Mouse (Mus musculus) embryonic facial prominence, embryonic 11.5 days (tissue): Measurements from ENCODE around the gene Casd1. TPM values are rescaled to one million over a fixed set of nuclear protein-coding genes. Genes with fewer than 3 reads are reported as not detected.

ENCODE experiments used
- ATAC-seq: fragments of 200-750 bp; cut with Nextera tagmentation; replicated peaks from 2 replicates; pipeline ENCODE4 v1.8.0; 2017; ENCODE audit warnings: low read depth; ENCODE audit not compliant: insufficient number of reproducible peaks, low FRiP score, low TSS enrichment
- DNase-seq: peaks from one replicate; pipeline ENCODE4 v3.0.0-alpha.2; 2015; ENCODE audit warnings: low spot score
- H3K27ac ChIP-seq: fragments of 300-500 bp; sonication (generic); replicated peaks from 2 replicates; pipeline ENCODE4 v1.5.1; 2014; ENCODE audit warnings: mild to moderate bottlenecking, low read depth, low read length, control low read depth
- H3K27me3 ChIP-seq: fragments of 300-500 bp; sonication (generic); 2 replicates; pipeline ENCODE4 v1.6.1; 2014; ENCODE audit warnings: mild to moderate bottlenecking, low read length, moderate library complexity, mixed read lengths; ENCODE audit not compliant: control insufficient read depth, insufficient read depth
- H3K36me3 ChIP-seq: fragments of 300-500 bp; sonication (generic); replicated peaks from 2 replicates; pipeline ENCODE4 v1.6.1; 2014; ENCODE audit warnings: low read depth, mild to moderate bottlenecking, low read length, moderate library complexity, mixed read lengths; ENCODE audit not compliant: control insufficient read depth, insufficient read depth
- H3K4me1 ChIP-seq: fragments of 300-500 bp; sonication (generic); 2 replicates; pipeline ENCODE4 v1.6.1; 2014; ENCODE audit warnings: low read length, mixed read lengths; ENCODE audit not compliant: control insufficient read depth, insufficient read depth
- H3K4me2 ChIP-seq: fragments of 300-500 bp; sonication (generic); 2 replicates; pipeline ENCODE4 v1.6.1; 2014; ENCODE audit warnings: low read depth, mild to moderate bottlenecking, control low read depth, low read length, moderate library complexity
- H3K4me3 ChIP-seq: fragments of 300-500 bp; sonication (generic); 2 replicates; pipeline ENCODE4 v1.5.1; 2014; ENCODE audit warnings: low read depth, low read length, control low read depth
- H3K9ac ChIP-seq: fragments of 300-500 bp; sonication (generic); replicated peaks from 2 replicates; pipeline ENCODE4 v1.6.1; 2014; ENCODE audit warnings: mild to moderate bottlenecking, control low read depth, low read length
- H3K9me3 ChIP-seq: fragments of 300-500 bp; sonication (generic); replicated peaks from 2 replicates; pipeline ENCODE4 v1.6.1; 2016; ENCODE audit warnings: mild to moderate bottlenecking, low read length, inconsistent platforms, mixed read lengths; ENCODE audit not compliant: control insufficient read depth
- WGBS: fragments of 180-500 bp; shearing (Covaris S2); extraction: QIAGEN DNeasy Blood & Tissue Kit; methylation state at CpG from one replicate; pipeline ENCODE4 v1.1.7; 2014; 5-methylcytosine and 5-hydroxymethylcytosine counted together
- polyA plus RNA-seq: library from polyadenylated mRNA; unstranded; fragments of >200 nt; fragmentation: Nextera tagmentation; extraction: Ambion mirVana; gene quantifications from 2 replicates; pipeline ENCODE4 v1.2.1, GENCODE M21; 2014

Gene Casd1
- polyA plus RNA-seq, 1 experiment from 2014 or later, result 61.6 TPM

DNA sequence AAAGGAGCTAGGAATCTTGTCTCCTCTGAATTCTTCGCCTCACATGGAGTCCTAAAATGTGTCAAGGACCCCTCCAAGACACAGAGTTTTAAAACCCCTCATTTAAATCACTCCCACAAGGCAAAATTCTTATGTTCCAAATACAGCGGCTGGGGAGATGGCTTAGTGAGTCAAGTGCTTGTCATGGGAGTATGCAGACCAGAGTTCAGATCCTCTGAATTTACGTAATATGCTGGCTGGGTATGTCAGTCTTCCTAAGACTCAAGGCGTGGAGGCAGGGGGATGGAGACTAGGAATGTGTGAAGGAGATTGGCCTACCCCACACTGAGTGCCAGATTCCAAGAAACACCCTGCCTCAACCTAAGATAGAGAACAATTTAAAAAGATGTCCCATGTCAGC, 79.9 kb downstream of the Casd1 start:
- DNase-seq, result no peak
- 84% methylated on average over 4 of the region's 4 CpGs for WGBS
- H3K9ac ChIP-seq, result no peak overlapping the region

DNA sequence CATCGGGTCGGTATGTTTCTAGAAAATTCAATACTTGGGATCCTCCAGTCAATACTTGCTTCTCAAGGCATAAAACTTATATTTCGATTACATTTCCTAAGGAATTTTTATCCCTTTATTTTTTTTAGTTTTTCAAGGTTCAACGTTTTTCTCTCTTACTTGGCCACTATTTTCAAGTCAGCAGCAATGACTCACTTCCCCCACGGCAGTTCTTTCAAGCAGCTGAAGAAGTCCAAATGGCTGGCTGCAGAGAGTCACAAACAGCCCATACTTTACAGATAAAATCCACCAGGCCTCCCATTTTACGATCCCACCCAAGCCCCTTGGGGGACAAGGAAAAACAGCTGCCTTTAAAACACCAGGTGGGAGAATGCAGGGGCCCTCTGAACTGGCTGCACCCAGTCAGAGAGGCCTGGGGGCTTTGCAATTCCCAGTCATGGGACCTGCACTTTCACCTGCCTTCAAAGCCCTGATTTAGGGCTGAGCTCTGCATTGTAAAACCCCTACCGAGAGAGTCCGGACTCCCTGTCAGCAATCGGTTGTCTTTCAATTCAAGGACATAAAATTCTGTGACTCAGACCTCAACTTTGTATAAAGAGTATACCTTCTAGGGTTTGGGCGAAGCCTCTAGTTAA, 84.2 kb downstream of the Casd1 start:
- no peak for DNase-seq

More for the DNA sequence above, 79.9 kb downstream of the Casd1 start:
- Histone ChIP-seq H3K27ac (no peak overlapping the region), H3K4me1 (no peaks in the 10 kb centered on the region), H3K4me2 (no peak overlapping the region), H3K9me3 (no peaks in the 10 kb centered on the region), H3K36me3 (no peaks in the 10 kb centered on the region), H3K4me3 (no peak overlapping the region), H3K27me3 (no peaks in the 10 kb centered on the region)
- no peak for ATAC-seq

GRCm38 (mm10) chr6:4690438-4690837, 89.8 kb downstream of the Casd1 start:
- H3K27ac ChIP-seq, result no peak overlapping the region
- DNase-seq, result no peak
- no peak overlapping the region for H3K4me2 ChIP-seq
- no peaks in the 10 kb centered on the region for H3K36me3 ChIP-seq
- 93% methylated on average over 4 of the region's 4 CpGs for WGBS
- no peak overlapping the region for H3K9ac ChIP-seq
- H3K27me3 ChIP-seq, result no peaks in the 10 kb centered on the region
- no peak overlapping the region for H3K4me3 ChIP-seq
- no peak for ATAC-seq
- H3K4me1 ChIP-seq, result no peaks in the 10 kb centered on the region
- H3K9me3 ChIP-seq, result no peaks in the 10 kb centered on the region

More for the DNA sequence above, 84.2 kb downstream of the Casd1 start:
- Histone ChIP-seq H3K4me1 (no peaks in the 10 kb centered on the region), H3K27me3 (no peaks in the 10 kb centered on the region), H3K27ac (no peak overlapping the region), H3K36me3 (no peaks in the 10 kb centered on the region), H3K9me3 (no peaks in the 10 kb centered on the region), H3K4me3 (no peak overlapping the region), H3K4me2 (no peak overlapping the region), H3K9ac (no peak overlapping the region)
- ATAC-seq, result no peak
- WGBS, result 67% methylated on average over 10 of the region's 10 CpGs

Other genes with a start within 250 kb of the Casd1 start
- gene Col1a2, start 96.0 kb upstream of the Casd1 start, polyA plus RNA-seq, result 225 and 245 TPM in 2 replicates
- gene Sgce, start 146.4 kb downstream of the Casd1 start, polyA plus RNA-seq, result 51.1 and 58.8 TPM in 2 replicates
- gene Peg10, start 146.5 kb downstream of the Casd1 start, polyA plus RNA-seq, result 25.2 and 25.3 TPM in 2 replicates